Mouse (Mus musculus) adrenal gland, postnatal 4 days (tissue): Measurements from ENCODE around the gene Scarb1. TPM values are rescaled to one million over a fixed set of nuclear protein-coding genes. Genes with fewer than 3 reads are reported as not detected.
A peak's percentile ranks its signal among the peaks of the same experiment; 100 is the strongest.

Experiments
- DNase-seq, 2 experiments: peaks; one replicate each; pipeline ENCODE4 v3.0.0; 2021 to 2022; ENCODE audit warnings: low spot score in 2 of 2, mixed read lengths in 2 of 2
- total RNA-seq, 2 experiments: library from RNA; stranded (reverse); gene quantifications; 2 replicates each; pipeline ENCODE4 v1.2.3; 2021

The Scarb1 gene
- total RNA-seq, 2 experiments from 2014 or later: 582 to 655 TPM

DNA sequence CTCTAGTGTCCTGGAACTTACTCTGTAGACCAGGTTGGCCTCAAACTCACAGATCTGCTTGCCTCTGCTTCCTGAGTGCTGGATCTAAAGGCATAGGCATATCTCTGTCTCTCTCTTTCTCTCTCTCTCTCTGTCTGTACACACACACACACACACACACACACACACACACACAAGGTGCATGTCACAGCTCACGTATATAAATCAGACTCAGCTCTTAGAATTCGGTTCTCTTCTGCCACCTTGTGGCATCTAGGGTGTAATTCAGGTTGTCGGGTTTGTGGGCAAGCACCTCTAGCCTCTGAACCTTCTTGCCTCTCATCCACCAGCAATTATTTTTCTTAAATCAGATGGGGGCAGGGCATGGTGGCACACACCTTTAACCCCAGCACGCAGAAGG, 27.7 kb upstream of the Scarb1 start:
- DNase-seq: no peak

DNA sequence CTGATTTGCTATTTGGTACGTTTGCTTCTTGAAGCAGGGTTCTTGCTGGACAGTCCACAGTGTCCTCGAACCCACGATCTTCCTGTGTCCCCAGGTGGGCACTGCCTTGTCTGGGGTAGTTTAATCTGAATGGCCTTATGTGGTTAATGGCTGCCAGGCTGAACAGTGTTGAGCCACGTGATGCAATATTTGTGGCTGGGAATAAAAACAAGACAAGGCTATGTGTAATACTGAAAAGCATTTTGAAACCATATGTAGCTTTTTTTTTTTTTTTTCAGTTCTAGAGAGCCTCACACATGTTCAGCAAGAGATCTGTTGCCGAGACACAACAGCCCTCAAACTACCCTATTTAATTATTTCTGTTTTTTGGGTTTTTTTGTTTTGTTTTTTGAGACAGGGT, 27.3 kb upstream of the Scarb1 start:
- DNase-seq: no peak

DNA sequence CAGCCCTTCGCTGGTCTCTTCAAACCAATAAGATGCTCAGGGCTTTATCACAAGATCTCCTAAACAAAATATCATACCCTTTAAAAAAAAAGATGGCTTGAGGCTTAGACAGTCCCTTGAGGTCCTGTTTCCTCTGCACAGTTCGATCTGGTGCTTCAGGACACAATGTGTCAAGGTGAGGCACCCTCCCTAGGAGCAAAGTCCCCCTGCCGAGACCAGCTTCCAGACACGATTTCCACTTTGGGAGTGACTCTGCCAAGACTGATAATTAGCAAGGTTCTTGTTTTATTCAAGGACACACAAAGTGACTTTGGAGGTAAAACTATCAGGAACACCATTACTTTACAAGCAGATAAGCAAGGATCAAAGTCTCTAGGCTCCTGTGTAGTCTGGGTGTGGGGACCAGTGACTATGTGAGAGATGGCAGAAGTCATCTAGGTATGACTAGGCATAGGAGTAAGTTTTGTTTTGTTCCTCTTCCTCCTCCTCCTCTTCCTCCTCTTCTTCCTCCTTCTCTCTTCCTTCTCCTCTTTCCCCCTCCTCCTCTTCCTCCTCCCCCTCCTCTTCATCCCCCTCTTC, 24.0 kb upstream of the Scarb1 start:
- no peak for DNase-seq

DNA sequence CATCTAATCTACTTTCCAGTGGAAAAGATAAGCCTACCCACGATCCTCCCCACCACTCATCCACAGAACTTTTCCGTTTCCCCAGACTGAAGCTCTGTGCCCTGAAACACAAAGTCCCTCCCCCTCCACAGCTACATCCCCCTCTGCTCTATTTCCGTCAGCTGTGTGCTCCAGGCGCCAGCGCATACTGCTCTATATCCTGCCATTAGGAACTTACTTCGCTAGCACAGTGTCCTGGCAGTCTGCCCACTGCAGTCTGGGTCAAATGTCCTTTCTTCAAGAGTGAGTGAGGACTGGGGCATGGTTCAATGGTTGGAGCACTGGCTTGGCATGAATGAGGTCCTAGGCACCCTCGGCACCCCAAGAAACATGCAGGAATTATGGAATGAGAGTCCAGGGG, 23.0 kb upstream of the Scarb1 start:
- no peak for DNase-seq

DNA sequence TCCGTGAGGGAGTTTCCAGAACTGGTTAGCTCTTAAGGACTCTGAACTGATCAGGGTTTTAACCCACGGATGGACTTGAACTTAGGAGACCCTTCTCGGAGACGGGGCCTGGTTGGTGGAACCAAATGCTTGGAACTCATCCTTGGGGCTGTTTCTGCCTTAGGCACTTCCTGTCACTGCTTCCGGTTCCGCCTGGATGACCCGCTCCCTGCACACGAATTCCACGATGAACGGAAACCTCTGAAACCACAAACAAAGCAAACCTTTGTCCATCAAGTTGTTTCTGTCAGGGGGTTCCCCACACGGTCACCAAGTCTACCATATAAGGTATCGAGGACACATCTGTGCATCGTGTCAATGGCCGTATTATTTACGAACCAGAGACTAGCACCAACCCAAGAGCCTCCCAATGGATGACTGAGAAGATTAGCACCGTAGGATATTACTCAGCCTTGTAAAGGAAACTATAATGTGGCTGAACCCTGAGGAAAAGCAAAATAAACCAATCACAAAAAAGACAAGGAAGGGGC, 20.2 kb upstream of the Scarb1 start:
- no peak for DNase-seq

DNA sequence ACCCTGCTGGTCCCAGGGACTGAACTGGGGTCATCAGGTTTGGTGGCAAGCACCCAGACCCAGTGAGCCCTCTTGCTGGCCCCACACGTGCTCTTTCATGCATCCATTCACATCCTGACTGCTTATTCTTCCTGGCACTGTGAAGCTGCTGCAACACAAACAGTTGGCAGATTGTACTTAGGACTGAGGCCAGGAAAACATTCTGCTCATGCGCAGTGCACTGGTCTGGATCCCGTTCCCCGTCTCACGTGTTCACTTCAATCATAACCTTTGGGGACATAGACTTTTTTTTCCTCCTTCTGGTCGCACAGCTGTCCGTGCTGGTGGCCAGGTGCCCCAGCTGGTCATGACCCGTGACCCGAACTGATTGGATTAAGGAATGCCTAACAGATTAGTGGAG, 19.7 kb upstream of the Scarb1 start:
- DNase-seq: no peak

DNA sequence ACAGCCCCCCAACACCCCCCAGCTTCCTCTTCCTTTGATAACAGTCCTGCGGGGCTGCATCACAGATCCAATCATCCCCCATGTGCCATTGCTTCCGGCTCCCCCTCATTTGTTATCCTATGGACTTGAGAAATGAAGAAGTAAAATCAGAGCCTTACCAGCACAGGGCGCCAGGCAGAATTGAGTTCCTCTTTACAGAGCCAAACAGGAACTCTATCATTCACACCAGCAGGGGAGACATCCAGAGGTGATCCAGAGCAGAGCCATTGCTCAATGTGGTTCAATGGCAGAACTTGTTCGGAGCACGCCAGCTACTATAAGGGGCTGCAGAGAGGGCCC, 17.3 kb upstream of the Scarb1 start:
- DNase-seq: no peak

DNA sequence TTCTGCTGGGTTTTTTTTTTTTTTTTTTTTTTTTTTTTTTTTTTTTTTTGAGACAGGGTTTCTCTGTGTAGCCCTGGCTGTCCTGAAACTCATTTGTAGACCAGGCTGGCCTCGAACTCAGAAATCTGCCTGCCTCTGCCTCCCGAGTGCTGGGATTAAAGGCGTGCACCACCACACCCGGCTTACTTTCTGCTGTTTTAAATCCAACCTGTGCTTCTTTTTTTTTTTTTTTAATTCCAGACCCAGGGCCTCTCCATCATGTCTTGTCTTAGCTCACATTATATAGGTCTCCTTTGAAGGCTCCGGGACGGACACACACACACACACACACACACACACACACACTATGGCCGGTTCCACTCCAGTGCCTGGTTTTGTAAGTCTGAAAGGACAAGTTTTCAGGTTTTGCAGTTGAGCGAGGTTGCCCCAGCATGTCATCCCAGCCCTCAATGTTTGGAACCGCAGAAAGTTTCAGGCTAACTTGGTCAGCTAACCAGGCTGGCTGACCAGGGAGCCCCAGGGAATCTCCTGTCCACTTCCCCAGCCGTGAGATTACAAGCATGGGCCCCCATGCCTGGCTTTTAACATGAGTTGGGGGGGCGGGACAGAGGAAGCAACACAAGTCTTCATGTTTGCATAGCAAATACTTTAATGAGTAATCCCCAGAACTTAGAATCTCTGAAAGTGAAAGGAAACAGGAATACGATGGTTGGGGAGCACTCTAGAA, 16.8 kb upstream of the Scarb1 start:
- DNase-seq: no peak

DNA sequence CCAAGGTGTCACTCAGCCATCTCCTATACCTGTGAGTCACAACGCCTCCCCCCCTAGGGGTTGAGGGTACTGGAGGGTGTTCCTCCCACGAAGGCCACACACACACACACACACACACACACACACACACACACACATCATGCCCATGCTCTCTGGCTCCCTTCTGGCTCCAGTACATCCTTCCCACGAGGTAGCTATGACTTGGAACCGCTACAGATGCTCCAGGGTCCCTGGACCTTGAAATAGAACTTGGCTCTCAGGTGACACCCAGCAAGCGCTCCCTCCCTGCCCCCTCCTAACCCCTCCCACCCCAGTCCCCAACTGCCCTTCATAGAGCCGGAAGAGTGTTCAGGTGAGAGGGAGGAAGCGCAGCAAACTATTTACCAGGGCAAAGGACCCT, 14.8 kb upstream of the Scarb1 start:
- no peak for DNase-seq

DNA sequence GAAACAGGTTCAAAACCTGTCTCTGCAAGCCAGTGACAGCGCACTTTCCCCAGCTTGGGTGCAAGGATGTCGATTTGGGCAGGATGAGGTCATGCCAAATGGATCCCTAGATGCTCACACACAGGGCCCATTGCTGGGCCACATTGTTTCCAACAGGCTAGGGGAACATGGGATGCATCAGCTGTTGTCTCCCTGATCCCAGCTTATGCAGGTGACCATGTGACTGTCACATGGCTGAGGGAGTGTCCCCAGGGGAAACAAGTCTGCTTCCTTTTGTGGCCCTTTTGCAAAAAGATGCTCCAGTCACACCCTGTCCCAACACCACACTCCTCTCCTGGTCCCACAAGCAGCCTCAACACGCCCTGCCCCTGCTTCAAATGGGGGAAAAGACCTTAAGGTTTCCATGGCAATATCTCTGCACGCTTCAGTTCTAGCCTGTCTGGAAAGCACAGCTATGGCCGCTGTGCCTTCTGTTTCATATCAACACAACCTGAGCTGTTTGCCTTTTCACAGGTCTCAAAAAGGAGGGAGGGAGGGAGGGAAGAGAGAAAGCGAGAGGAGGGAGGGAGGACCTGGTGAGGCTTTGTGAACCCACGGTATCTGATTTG, 14.1 kb upstream of the Scarb1 start:
- no peak for DNase-seq

DNA sequence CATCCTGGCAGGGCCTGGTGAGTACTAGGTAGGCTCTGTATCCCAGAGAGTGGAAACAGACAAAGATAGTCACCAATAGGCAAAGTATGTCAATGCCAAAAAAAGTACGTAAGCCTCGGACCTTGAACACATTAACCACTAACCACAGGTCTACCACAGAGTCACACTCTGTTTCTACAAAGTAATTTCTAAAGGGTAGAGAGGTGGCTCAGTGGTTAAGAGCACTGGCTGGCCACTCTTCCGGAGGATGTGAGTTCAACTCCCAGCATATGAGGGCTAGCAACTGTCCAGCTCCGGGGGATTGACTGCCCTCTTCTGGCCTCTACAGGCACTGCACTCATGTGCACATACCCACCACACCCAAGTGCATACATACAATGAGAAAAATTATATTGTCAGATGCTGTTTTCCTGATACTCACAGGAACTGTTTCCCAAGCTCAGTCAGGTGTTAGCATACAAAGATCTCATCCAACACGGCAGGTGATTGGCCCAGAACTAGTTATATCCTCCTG, 11.9 kb upstream of the Scarb1 start:
- DNase-seq: no peak

DNA sequence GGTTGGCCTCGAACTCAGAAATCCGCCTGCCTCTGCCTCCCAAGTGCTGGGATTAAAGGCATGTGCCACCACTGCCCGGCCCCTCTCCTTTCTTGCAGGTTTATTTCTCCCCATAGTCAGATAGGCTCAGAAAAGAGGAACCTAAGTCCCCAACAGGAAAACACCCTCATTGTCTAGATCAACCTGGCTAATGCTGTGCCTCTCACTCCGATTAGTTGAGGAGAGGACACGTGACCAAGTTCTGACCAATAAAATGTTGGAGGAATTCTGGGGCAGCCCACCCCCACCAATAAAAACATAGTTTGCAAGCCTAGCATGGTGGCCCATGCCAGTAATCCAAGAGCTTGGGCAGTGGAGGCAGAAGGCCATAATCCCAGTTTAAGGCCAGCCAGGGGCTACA, 11.0 kb upstream of the Scarb1 start:
- no peak for DNase-seq

DNA sequence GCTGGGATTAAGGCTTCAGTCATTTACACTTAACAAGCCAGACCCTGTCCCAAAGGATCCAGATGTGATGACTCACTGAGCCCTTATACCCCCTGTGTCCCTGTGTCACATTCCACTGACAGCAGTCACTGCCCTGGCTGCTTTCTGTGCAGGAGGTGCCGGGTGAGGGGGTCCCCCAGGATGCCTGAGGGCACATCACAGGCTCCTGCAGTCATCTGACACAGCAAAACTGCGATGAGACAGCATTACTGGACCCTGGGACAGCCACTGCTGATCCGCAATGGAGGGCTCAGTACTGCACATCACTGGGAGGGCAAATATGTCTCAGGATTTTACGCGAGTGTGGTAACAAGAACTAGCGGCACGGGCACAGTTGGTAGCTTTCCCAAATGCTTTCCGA, 10.2 kb upstream of the Scarb1 start:
- no peak for DNase-seq

DNA sequence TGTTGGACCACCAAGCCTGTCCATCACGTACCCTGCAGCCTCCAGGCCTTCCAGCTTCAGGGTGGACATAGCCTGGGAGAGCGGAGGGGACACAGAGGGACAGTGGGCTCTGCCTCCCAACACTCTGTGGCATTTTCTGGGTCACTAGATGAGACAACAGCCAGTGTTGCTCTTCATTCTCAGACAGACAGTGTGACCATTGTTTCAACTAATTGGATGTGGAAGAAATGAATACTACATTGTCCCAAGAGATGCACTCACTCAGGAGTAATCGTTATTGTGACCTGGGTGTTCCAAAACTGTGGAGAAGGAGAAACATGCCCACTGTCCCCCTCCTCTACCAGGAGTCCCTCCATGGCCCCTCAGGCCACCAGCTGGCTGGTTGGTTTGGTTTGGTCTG, 8.5 kb upstream of the Scarb1 start:
- no peak for DNase-seq

DNA sequence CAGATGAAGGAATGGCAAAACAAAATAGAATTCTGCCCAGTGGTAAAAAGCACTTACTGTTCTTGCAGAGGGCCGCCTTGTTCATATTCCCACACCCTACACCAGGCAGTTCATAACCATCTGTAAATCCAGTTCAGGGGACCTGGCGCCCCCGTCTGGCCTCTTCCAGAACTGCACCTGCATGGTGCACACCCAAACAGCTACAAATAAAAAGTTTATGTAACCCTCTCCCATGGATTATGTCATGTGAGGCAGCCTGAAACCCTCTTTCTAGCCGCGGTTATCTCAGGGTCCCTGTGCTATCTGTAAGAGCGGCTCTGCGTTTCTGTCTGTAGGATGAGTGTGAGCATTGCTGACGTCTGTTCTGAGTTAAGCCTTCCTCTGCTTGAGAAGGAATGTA, 7.6 kb upstream of the Scarb1 start:
- DNase-seq: peak; percentile 57 to 64

DNA sequence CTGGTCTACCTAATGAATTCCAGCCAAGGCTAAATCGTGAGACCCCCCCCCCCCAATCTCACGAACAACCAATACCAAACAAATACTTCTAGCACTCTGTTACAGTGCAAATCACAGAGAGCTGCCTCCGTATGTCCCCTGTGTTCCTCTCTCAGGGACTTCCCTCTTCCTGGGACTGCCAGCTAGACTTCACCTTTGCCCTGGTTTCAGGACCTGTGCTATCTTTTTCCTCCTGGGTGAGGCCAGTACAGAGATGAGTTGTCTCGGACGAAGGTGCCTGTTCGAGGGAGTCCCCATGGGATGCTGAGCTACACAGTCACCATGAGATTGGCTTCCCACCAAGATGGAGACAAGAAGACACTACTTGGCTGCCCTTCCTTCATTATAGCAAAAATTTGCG, 7.2 kb upstream of the Scarb1 start:
- no peak for DNase-seq

DNA sequence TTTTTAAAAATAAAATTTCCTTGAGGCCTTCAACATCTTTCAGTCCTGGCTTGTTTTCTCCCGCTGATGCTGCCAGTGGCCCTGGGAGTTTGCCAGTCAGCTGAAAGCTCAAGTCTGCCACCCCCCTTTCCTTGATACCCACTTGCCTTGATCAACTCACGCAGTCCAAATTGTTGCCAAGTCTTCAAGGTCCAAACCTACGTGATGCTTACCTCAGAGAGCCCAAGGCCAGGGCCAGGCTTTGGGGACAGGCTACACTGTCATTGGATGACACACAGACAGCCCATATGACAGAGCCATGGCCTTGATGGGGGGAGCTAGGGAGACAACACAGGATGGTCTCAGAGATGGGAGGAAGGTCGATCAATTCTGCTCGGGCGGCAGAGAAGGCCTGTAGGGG, 3.4 kb upstream of the Scarb1 start:
- DNase-seq: peak in 1 of 2 experiments; percentile 62

DNA sequence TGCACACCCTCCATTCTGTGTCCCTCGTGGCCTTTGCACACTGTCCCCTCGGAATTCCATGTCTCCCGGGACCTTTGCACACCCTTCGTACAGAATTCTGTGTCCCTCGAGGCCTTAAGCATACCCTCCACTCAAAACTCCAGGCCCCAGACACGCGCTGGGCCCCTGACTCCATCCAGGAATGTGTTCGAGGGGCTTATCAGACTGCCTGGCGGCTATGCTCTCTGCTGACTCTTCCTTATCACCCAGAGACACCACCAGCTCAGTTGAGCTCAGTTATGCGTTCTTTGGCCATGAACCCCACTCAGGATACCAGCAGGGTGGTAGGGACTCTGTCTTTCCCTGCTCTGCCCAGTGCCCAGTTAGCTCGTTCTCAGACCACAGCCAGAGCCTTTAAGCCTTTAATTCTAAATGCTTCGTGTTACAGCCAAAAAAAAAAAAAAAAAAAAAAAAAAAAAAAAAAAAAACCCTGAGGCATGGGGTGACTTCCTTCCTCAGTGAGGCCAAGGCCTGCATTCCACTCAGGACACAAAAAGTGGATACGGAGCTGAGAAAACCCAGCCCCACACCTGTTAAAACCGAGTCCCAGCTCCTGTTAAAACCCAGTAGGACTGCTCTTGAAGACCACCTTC, 681 bp upstream of the Scarb1 start:
- DNase-seq: no peak

DNA sequence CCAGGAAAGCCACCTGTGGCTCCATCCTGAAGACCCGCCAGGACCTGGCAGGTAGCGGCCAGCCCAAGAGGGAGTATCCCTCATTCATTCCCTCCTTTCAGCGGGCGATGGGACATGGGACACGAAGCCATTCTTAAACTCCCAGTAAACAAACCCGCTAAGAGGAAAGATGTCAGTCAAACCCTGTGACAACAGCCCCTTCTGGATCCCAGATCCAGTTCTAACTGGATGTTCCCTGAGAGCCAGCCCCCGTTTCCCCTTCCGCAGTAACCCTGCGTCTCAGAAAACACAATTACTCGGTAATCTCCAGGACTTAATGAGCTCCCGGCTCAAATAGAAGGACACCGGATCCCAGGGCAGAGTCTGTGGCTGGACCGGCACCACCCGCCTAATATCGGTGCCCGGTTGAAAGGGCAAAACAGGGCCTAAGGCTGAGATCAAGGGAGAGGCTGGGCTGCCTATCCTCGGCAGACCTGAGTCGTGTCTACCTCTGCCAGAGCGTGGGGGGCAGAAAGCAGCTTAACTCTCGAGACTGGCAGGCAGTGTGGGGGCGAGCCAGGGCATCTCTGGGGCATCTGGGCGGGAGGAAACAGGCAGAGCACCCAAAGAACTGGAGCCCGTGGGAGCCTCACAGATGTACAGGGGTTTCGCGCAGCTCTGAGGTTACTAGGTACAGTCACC, 903 bp downstream of the Scarb1 start:
- no peak for DNase-seq

DNA sequence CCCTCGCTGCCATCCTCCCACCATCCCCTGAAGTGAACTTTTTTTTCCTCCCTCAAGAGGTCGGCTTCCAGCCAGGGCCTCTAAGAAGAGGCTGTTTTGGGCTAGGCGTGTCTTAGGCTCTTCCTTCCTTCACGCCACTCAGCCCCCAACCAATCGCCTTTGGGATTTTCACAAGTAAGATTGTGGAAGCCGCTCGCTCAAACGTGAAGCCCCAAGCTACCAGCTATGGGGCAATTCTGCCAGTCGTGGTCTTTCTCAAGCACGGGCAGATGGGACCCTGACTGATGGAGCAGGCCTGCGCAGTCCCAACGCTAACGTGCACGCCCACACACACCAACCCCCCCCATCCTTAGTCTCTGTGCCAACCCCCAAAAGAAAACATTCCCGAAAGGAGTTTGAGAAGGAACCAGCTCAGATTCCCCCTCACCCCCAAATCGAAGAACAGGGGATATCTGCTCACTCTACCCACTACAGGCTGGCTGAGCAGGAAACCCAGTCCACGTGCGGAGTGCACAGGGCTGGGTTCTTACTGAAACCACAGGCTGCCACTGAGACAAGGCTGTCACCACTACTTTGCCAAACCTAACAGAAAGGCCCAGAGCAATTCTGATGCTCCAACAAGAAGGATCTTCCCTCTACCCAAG, 1.7 kb downstream of the Scarb1 start:
- DNase-seq: no peak

DNA sequence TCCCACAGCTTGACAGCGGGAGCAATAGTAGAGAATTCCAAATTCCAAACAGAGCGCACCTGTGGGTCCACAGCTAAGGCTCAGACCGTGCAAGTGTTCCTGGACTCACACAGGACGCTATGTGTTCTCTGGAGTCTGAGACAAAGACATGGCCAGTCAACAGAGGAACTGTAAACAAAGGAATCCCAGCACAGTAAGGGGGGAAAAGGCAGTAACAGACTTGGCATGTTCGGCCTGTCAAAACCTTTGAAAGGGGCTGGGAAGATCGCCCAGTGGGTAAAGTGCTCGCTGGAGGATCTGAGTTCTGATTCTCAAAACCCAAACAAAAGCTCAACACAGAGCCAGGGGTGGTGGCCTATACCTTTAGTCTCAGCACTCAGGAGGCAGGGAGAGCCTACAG, 3.4 kb downstream of the Scarb1 start:
- no peak for DNase-seq
